In the genomic region with DNA sequence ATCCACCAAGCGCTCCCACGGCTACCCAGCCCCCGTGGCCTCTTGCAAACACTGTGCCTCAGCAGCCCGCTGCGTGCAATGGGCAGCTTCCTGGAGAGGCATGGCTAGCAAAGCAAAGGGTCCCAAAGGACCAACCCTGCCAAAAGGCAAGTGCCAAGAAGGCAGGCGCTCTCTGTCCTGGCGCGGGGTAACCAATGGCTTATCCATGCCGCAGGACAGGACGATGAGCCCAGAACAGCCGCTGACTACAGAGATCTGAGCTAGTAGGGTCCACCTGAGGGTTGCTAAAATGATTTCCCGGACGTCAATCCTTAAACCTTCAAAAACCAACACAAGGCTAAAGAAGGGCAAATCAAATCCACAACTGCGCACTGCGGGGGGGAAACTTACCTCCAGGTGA, we compare ENCODE assay signal across 7 mouse cellular contexts.
DNase-seq lines count a peak whose midpoint lies in the region; ATAC-seq and TF ChIP-seq lines count a peak whose summit lies in the region.

No protein-coding gene starts in this region.

- no peak for ATAC-seq in lung, postnatal 0 days
- ATAC-seq in embryonic facial prominence, embryonic 14.5 days (ENCODE audit: low read depth) = no peak
- peak; percentile 23; the same call in 1 of the 2 replicates for ATAC-seq in intestine, embryonic 16.5 days

- 0 out of 2 replicates have a peak, but pooled peaks cover 3% of the 10 kb centered on the region for H3K27me3 ChIP-seq in lung, postnatal 0 days (replicated peaks; ENCODE audit: insufficient read depth, low read length)
- H3K27me3 ChIP-seq in embryonic facial prominence, embryonic 14.5 days (replicated peaks; ENCODE audit: control insufficient read depth, insufficient read depth, low read length) = peaks cover 8% of the 10 kb centered on the region; the same call in 1 of the 2 replicates
- peaks cover 4% of the 10 kb centered on the region; the same call in 1 of the 2 replicates for H3K27me3 ChIP-seq in intestine, embryonic 16.5 days (replicated peaks; ENCODE audit: control insufficient read depth, insufficient read depth, low read length)
- H3K27me3 ChIP-seq in small intestine, adult 2 months (ENCODE audit: control insufficient read depth, insufficient read depth, low read length) = no peaks in the 10 kb centered on the region

- TF ChIP-seq POLR2A in small intestine, adult 2 months (IDR thresholded peaks at IDR 0.05; ENCODE audit: low read depth, low read length) = no peak

- no peak overlapping the region for H3K9ac ChIP-seq in lung, postnatal 0 days (replicated peaks; ENCODE audit: low read depth)
- H3K9ac ChIP-seq in embryonic facial prominence, embryonic 14.5 days (ENCODE audit: low read depth, low read length) = peak overlapping the region; percentile 76
- H3K9ac ChIP-seq in intestine, embryonic 16.5 days (ENCODE audit: low read depth, low read length) = peak overlapping the region; percentile 78

- peak overlapping the region; percentile 55 for H3K4me3 ChIP-seq in lung, postnatal 0 days (ENCODE audit: low read depth, low read length)
- H3K4me3 ChIP-seq in embryonic facial prominence, embryonic 14.5 days (ENCODE audit: low read depth, low read length) = peak overlapping the region; percentile 69
- H3K4me3 ChIP-seq in intestine, embryonic 16.5 days (ENCODE audit: low read length) = peak overlapping the region; percentile 64
- peak overlapping the region; percentile 70 for H3K4me3 ChIP-seq in small intestine, adult 2 months (ENCODE audit: low read depth, low read length)

- no peaks in the 10 kb centered on the region for H3K9me3 ChIP-seq in lung, postnatal 0 days (ENCODE audit: low read length)
- H3K9me3 ChIP-seq in embryonic facial prominence, embryonic 14.5 days (ENCODE audit: control insufficient read depth, low read length) = no peaks in the 10 kb centered on the region
- no peaks in the 10 kb centered on the region for H3K9me3 ChIP-seq in intestine, embryonic 16.5 days (ENCODE audit: control insufficient read depth, low read length)

- TF ChIP-seq CTCF in lung, postnatal 0 days (IDR thresholded peaks at IDR 0.05) = no peak
- TF ChIP-seq CTCF in small intestine, adult 2 months (IDR thresholded peaks at IDR 0.05; ENCODE audit: extremely low read depth, insufficient read length, insufficient replicate concordance, low read depth, low read length) = no peak

- peaks cover 8% of the 10 kb centered on the region for H3K4me1 ChIP-seq in lung, postnatal 0 days (ENCODE audit: insufficient read depth, low read depth, low read length)
- H3K4me1 ChIP-seq in embryonic facial prominence, embryonic 14.5 days (ENCODE audit: control insufficient read depth, insufficient read depth, low read length) = peaks cover 8% of the 10 kb centered on the region
- peaks cover 4% of the 10 kb centered on the region for H3K4me1 ChIP-seq in intestine, embryonic 16.5 days (ENCODE audit: control insufficient read depth, insufficient read depth, low read length)
- peaks cover 12% of the 10 kb centered on the region for H3K4me1 ChIP-seq in small intestine, adult 2 months (ENCODE audit: control insufficient read depth, insufficient read depth, insufficient read length, low read length)

- TF ChIP-seq EP300 in lung, postnatal 0 days (IDR thresholded peaks at IDR 0.05) = no peak

- WGBS in lung, postnatal 0 days = 10% methylated on average over 15 of the region's 15 CpGs
- WGBS in embryonic facial prominence, embryonic 14.5 days = 7% methylated on average over 15 of the region's 15 CpGs
- 12% methylated on average over 15 of the region's 15 CpGs for WGBS in intestine, embryonic 16.5 days
- WGBS in small intestine, adult 2 months = 10% methylated on average over 15 of the region's 15 CpGs

- H3K4me2 ChIP-seq in lung, postnatal 0 days (replicated peaks; ENCODE audit: low read depth, low read length) = peak overlapping the region; percentile 78
- peak overlapping the region; percentile 97 for H3K4me2 ChIP-seq in embryonic facial prominence, embryonic 14.5 days (ENCODE audit: low read depth, low read length)
- peak overlapping the region; percentile 87 for H3K4me2 ChIP-seq in intestine, embryonic 16.5 days (ENCODE audit: low read depth, low read length)

- H3K36me3 ChIP-seq in lung, postnatal 0 days (ENCODE audit: insufficient read depth, low read length) = no peaks in the 10 kb centered on the region
- no peaks in the 10 kb centered on the region for H3K36me3 ChIP-seq in embryonic facial prominence, embryonic 14.5 days (ENCODE audit: control insufficient read depth, insufficient read depth, low read length)
- no peaks in the 10 kb centered on the region for H3K36me3 ChIP-seq in intestine, embryonic 16.5 days (ENCODE audit: control insufficient read depth, insufficient read depth, low read length)
- H3K36me3 ChIP-seq in small intestine, adult 2 months (ENCODE audit: control insufficient read depth, insufficient read depth, low read length) = no peaks in the 10 kb centered on the region

- DNase-seq in lung, postnatal 0 days (ENCODE audit: low spot score) = no peak
- no peak for DNase-seq in lung, postnatal 10 days
- DNase-seq in embryonic facial prominence, embryonic 14.5 days (ENCODE audit: low spot score) = no peak
- no peak for DNase-seq in right cerebral cortex, adult 18-20 months
- DNase-seq in layer of hippocampus, postnatal 36 days = no peak

- H3K27ac ChIP-seq in lung, postnatal 0 days (ENCODE audit: low read length) = no peak overlapping the region
- H3K27ac ChIP-seq in embryonic facial prominence, embryonic 14.5 days (replicated peaks; ENCODE audit: low read depth, low read length) = peak overlapping the region; percentile 56; the same call in 1 of the 2 replicates
- peak overlapping the region; percentile 81; the same call in 1 of the 2 replicates for H3K27ac ChIP-seq in intestine, embryonic 16.5 days (ENCODE audit: low read length)
- no peak overlapping the region for H3K27ac ChIP-seq in small intestine, adult 2 months (ENCODE audit: insufficient read depth, low read depth, low read length)

Comparison
In these comparisons a context has a peak if more than half of its experiments do, and no peak if none do; other contexts are left out.
1. H3K27ac ChIP-seq: peak in embryonic facial prominence, embryonic 14.5 days (single experiment) and intestine, embryonic 16.5 days (single experiment); none in lung, postnatal 0 days (single experiment) and small intestine, adult 2 months (single experiment).
2. Peak in every context shown above with its lines, with median percentiles within 50 percentile points of each other: H3K4me2 ChIP-seq and H3K4me3 ChIP-seq.